Mouse (Mus musculus) midbrain, postnatal 0 days (tissue): Measurements from ENCODE around the gene Mageb3. TPM values are rescaled to one million over a fixed set of nuclear protein-coding genes. Genes with fewer than 3 reads are reported as not detected.
"Not testable (repeated sequence)": the region's sequence is repeated elsewhere in the genome, so short reads cannot be mapped to it uniquely, and the experiment has no call there.

ENCODE experiments used
- ATAC-seq: fragments of 200-750 bp; cut with Nextera tagmentation; 2 replicates; pipeline ENCODE4 v1.8.0; 2017; ENCODE audit warnings: moderate number of reproducible peaks, mild to moderate bottlenecking, moderate TSS enrichment, moderate library complexity; ENCODE audit not compliant: low FRiP score
- DNase-seq: peaks from one replicate; pipeline ENCODE4 v3.0.0-alpha.2; 2015; ENCODE audit warnings: low spot score
- H3K27ac ChIP-seq: fragments of 300-500 bp; sonication (generic); 2 replicates; pipeline ENCODE4 v1.5.1; 2014; ENCODE audit warnings: low read depth, mild to moderate bottlenecking, low read length, mixed read lengths
- H3K27me3 ChIP-seq: fragments of 300-500 bp; sonication (generic); 2 replicates; pipeline ENCODE4 v1.6.1; 2014; ENCODE audit warnings: low read length, control low read depth, mixed read lengths; ENCODE audit not compliant: insufficient read depth
- H3K36me3 ChIP-seq: fragments of 300-500 bp; sonication (generic); 2 replicates; pipeline ENCODE4 v1.6.1; 2014; ENCODE audit warnings: low read length, control low read depth, mixed read lengths; ENCODE audit not compliant: insufficient read depth
- H3K4me1 ChIP-seq: fragments of 300-500 bp; sonication (generic); 2 replicates; pipeline ENCODE4 v1.6.1; 2014; ENCODE audit warnings: mild to moderate bottlenecking, control low read depth, antibody characterized with exemption, low read length, mixed read lengths; ENCODE audit not compliant: insufficient read depth
- H3K4me2 ChIP-seq: fragments of 300-500 bp; sonication (generic); 2 replicates; pipeline ENCODE4 v1.6.1; 2014; ENCODE audit warnings: low read depth, mild to moderate bottlenecking, low read length, mixed read lengths; ENCODE audit not compliant: poor library complexity, severe bottlenecking
- H3K4me3 ChIP-seq: fragments of 300-500 bp; sonication (generic); 2 replicates; pipeline ENCODE4 v1.5.1; 2014; ENCODE audit warnings: low read depth, mild to moderate bottlenecking, low read length, moderate library complexity
- H3K9ac ChIP-seq: fragments of 300-500 bp; sonication (generic); replicated peaks from 2 replicates; pipeline ENCODE4 v1.6.1; 2014; ENCODE audit warnings: mild to moderate bottlenecking, low read length, moderate library complexity, mixed read lengths; ENCODE audit not compliant: poor library complexity, severe bottlenecking
- H3K9me3 ChIP-seq: fragments of 300-500 bp; sonication (generic); 2 replicates; pipeline ENCODE4 v1.6.1; 2016; ENCODE audit warnings: low read length, control low read depth
- CTCF ChIP-seq: IDR thresholded peaks from 2 replicates; pipeline ENCODE4 v1.5.1; 2016; ENCODE audit warnings: antibody characterized with exemption, mild to moderate bottlenecking
- WGBS: fragments of 180-500 bp; shearing (Covaris S2); extraction: QIAGEN DNeasy Blood & Tissue Kit; methylation state at CpG from one replicate; pipeline ENCODE4 v1.1.7; 2014; 5-methylcytosine and 5-hydroxymethylcytosine counted together
- polyA plus RNA-seq: library from polyadenylated mRNA; unstranded; fragments of >200 nt; fragmentation: Nextera tagmentation; extraction: Ambion mirVana; gene quantifications from 2 replicates; pipeline ENCODE4 v1.2.1, GENCODE M21; 2015
- total RNA-seq: library from RNA; depleted of rRNA; stranded (reverse); fragments of >200 nt; gene quantifications from 2 replicates; pipeline ENCODE4 v1.2.3, GENCODE M21; 2014; rRNA removed

Gene Mageb3
- total and polyA plus RNA-seq, 2 experiments from 2014 or later: 0.30 TPM; not detected in 1

DNA sequence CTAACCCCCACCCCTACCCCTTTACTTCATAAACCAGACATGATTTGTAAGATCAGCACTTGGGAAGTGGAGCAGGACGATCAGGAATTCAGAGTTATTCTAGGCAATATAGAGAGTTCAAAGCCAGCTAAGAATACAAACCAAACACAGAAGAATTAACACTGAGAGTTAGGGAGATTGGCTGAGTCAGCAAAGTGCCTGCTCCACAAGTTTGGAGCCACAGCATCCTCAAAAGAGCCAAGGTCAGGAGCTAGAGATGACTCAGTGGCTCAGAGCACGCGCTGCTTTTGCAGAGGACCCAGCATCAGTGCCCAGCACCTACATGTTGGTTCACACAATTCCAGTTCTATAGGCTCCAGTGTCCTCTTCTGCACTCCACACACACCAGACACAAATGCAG lies 12.5 kb downstream of the Mageb3 start:
- H3K36me3 ChIP-seq: no peaks in the 10 kb centered on the region
- H3K27me3 ChIP-seq: no peaks in the 10 kb centered on the region
- no peak for DNase-seq
- no peak for TF ChIP-seq CTCF
- no peaks in the 10 kb centered on the region for H3K4me1 ChIP-seq
- no peak overlapping the region for H3K4me2 ChIP-seq
- H3K9me3 ChIP-seq: no peaks in the 10 kb centered on the region
- no peak overlapping the region for H3K9ac ChIP-seq
- 85% methylated on average over 3 of the region's 3 CpGs for WGBS
- ATAC-seq: no peak
- H3K4me3 ChIP-seq: no peak overlapping the region
- H3K27ac ChIP-seq: no peak overlapping the region

DNA sequence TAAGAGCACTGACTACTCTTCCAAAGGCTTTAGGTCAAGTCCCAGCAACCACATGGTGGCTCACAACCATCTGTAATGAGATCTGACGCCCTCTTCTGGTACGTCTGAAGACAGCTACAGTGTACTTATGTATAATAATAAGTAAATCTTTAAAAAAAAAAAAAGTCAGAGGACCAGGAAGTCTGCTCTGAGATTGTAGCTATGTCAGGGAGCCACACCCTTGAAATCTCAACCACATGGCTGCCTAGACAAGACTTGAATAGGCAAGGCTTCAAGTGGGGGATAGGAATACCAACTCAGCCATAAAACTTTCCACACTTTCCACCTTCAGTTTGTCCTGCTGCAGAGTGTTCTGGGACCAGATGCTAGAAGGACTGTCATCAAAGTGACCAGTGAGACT lies 18.3 kb downstream of the Mageb3 start:
- H3K9ac ChIP-seq, H3K36me3 ChIP-seq, H3K4me2 ChIP-seq, ATAC-seq, H3K9me3 ChIP-seq, DNase-seq, H3K4me1 ChIP-seq, H3K27ac ChIP-seq, H3K27me3 ChIP-seq, H3K4me3 ChIP-seq: not testable (repeated sequence)
- 66% methylated on average over 2 of the region's 2 CpGs for WGBS
- TF ChIP-seq CTCF: peak; percentile 6; the same call in 1 of the 2 replicates

DNA sequence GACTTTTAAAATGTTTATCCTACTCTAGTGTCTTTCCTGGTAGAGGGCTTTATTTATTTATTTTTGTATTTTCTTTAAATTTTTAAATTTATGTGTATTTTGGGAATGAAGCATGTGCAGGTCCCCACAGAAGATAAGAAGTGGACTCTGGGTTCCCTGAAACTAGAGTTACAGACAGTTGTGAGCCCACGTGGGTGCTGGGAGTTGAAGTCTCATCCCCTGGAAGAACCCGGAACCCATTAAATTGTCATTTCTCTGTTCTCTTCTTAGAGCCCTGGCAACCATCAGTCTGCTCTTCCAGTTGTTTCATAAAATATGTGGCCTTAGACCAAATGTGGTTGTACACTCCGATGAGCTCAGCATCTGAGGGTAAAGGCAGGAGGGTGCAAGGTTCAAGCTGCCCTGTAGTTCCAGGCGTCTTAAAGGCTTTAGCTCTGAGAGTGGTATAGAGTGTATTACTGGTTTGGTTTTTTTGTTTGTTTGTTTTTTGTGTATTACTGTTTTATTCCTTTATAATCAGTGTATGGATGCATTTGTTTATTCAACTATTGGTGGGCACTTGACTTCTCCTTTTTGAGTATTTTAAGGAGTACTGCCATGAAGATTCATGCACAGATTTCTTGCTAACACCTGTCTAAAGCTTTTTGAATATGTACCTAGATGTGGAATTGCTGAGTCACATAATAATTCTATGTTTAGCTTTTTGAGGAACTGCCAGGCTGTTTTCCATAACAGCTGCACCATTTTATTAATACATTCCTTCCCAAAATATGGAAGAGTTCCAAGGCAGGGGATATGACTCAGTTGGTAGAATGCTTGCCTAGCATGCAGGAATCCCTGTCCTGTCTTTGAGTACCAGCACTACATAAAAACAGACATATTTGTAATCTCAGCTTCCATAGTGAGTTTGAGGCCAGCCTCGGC lies 39.6 kb downstream of the Mageb3 start:
- H3K4me3 ChIP-seq: no peak overlapping the region
- ATAC-seq (no peak), DNase-seq (no peak)
- H3K9ac ChIP-seq: no peak overlapping the region
- peaks cover 15% of the 10 kb centered on the region for H3K36me3 ChIP-seq
- H3K4me2 ChIP-seq: no peak overlapping the region
- H3K9me3 ChIP-seq: no peaks in the 10 kb centered on the region
- H3K4me1 ChIP-seq: no peaks in the 10 kb centered on the region
- H3K27ac ChIP-seq: no peak overlapping the region
- WGBS: 95% methylated on average over 5 of the region's 5 CpGs
- no peaks in the 10 kb centered on the region for H3K27me3 ChIP-seq
- TF ChIP-seq CTCF: no peak

DNA sequence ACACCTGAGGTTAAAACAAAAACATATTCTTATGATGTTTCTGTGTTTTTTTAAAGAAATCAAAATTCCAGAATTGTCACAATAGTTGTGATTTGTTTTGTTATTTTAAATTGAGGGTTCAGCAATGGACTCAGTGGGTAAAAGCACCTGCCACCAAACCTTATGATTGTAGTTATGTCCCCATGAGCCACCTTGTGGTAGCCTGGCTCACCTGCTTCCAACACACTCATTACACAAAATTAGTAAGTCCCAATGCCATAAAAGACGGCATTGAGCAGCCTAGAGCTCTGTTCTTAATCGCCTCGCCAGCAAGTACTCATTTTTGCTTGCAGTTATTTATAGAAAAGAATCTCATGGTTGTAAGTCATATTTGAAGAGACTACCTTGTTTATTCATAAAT lies 45.9 kb downstream of the Mageb3 start:
- Histone ChIP-seq H3K27me3 (no peaks in the 10 kb centered on the region), H3K27ac (no peak overlapping the region), H3K4me2 (no peak overlapping the region), H3K4me1 (no peaks in the 10 kb centered on the region), H3K36me3 (peaks cover 17% of the 10 kb centered on the region), H3K9ac (no peak overlapping the region), H3K4me3 (no peak overlapping the region), H3K9me3 (no peaks in the 10 kb centered on the region)
- DNase-seq: peak; percentile 12
- no peak for ATAC-seq
- WGBS: 86% methylated on average over 3 of the region's 3 CpGs
- TF ChIP-seq CTCF: peak; percentile 53

Other genes starting within 250 kb of the Mageb3 start
- 38.3 and 42.5 TPM in 2 replicates for gene Frmd5, start 149.0 kb downstream of the Mageb3 start, total RNA-seq
- 12.3 and 14.6 TPM in 2 replicates for gene Frmd5, start 149.0 kb downstream of the Mageb3 start, polyA plus RNA-seq
- 118 and 127 TPM in 2 replicates for gene Casc4, start 89.1 kb downstream of the Mageb3 start, total RNA-seq
- gene Casc4, start 89.1 kb downstream of the Mageb3 start, polyA plus RNA-seq: 37.3 and 56.4 TPM in 2 replicates
- gene Ctdspl2, start 91 bp downstream of the Mageb3 start, total RNA-seq: 33.3 and 54.8 TPM in 2 replicates
- 23.3 and 31.3 TPM in 2 replicates for gene Ctdspl2, start 91 bp downstream of the Mageb3 start, polyA plus RNA-seq
- 13.5 and 24.2 TPM in 2 replicates for gene Eif3j1, start 72.5 kb upstream of the Mageb3 start, total RNA-seq
- 11.1 and 12.3 TPM in 2 replicates for gene Eif3j1, start 72.5 kb upstream of the Mageb3 start, polyA plus RNA-seq
- gene Spg11, start 162.3 kb upstream of the Mageb3 start, total RNA-seq: 20.1 and 25.3 TPM in 2 replicates
- gene Spg11, start 162.3 kb upstream of the Mageb3 start, polyA plus RNA-seq: 4.0 and 4.9 TPM in 2 replicates
- 106 and 108 TPM in 2 replicates for gene B2m, start 191.6 kb upstream of the Mageb3 start, total RNA-seq
- 147 and 161 TPM in 2 replicates for gene B2m, start 191.6 kb upstream of the Mageb3 start, polyA plus RNA-seq
- gene Trim69, start 204.6 kb upstream of the Mageb3 start, total RNA-seq: not detected in 2 replicates
- not detected in 2 replicates for gene Trim69, start 204.6 kb upstream of the Mageb3 start, polyA plus RNA-seq
- 0.16 TPM in 1 of 2 replicates, not detected in the other for gene Patl2, start 230.1 kb upstream of the Mageb3 start, total RNA-seq
- 0.06 TPM in 1 of 2 replicates, not detected in the other for gene Patl2, start 230.1 kb upstream of the Mageb3 start, polyA plus RNA-seq
- gene Terb2, start 230.2 kb upstream of the Mageb3 start, total RNA-seq: not detected in 2 replicates
- gene Terb2, start 230.2 kb upstream of the Mageb3 start, polyA plus RNA-seq: not detected in 2 replicates